ENCODE assay signal across 15 mouse cellular contexts in the genomic region with DNA sequence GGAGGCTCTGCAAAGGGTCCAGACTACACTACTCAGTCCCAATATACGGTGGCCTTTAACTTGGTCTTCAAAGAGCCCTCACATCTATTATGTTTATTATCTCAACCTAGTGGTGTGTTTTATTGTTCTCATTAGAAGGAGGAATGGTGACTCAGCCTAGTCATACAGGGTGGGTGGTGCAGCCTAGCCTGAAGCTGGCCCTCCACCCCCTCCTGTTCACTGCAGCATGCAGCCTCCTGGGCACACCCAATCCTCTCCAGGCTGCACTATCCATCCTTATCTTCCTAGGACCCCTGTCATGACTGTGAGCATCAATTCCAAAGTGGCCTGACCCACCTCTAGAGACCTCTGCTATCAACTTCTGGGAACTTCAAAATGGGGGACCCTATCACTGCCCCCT. TPM values are rescaled to one million over a fixed set of nuclear protein-coding genes. Genes with fewer than 3 reads are reported as not detected.
DNase-seq lines count a peak whose midpoint lies in the region; ATAC-seq and TF ChIP-seq lines count a peak whose summit lies in the region.
"Had no signal": no experiment of that assay in that cellular context is flagged by ENCODE, and none has a peak within 500 bp of the region (broad histone marks: within the 10 kb centered on the region; RNA-seq: fewer than 3 reads in every experiment).

No protein-coding gene starts in this region.

- no peaks in the 10 kb centered on the region for H3K9me3 ChIP-seq in heart, embryonic 10.5 days
- H3K9me3 ChIP-seq in kidney, postnatal 0 days (replicated peaks; ENCODE audit: low read length): no peaks in the 10 kb centered on the region
- H3K9me3 ChIP-seq in embryonic facial prominence, embryonic 11.5 days (replicated peaks; ENCODE audit: control insufficient read depth, low read length): no peaks in the 10 kb centered on the region
- H3K9me3 ChIP-seq in limb, embryonic 11.5 days (ENCODE audit: control insufficient read depth, low read length): no peaks in the 10 kb centered on the region
- H3K9me3 ChIP-seq: midbrain, embryonic 12.5 days had no signal

- H3K4me3 ChIP-seq in heart, embryonic 10.5 days: no peak overlapping the region
- no peak overlapping the region for H3K4me3 ChIP-seq in kidney, postnatal 0 days (replicated peaks; ENCODE audit: low read depth, low read length)
- no peak overlapping the region for H3K4me3 ChIP-seq in embryonic facial prominence, embryonic 11.5 days (ENCODE audit: low read depth, low read length)
- no peak overlapping the region for H3K4me3 ChIP-seq in limb, embryonic 11.5 days (ENCODE audit: low read depth, low read length)
- H3K4me3 ChIP-seq: midbrain, embryonic 12.5 days had no signal

- no peak for DNase-seq in heart, embryonic 10.5 days (ENCODE audit: low spot score)
- no peak for DNase-seq in heart, postnatal 4 days
- peak; percentile 67 for DNase-seq in kidney, postnatal 0 days (ENCODE audit: low spot score)
- DNase-seq in kidney, adult 18-20 months: no peak
- DNase-seq in embryonic facial prominence, embryonic 11.5 days (ENCODE audit: low spot score): no peak
- DNase-seq in limb, embryonic 11.5 days (ENCODE audit: low spot score): no peak
- DNase-seq in gastrocnemius, postnatal 10 days: no peak
- DNase-seq in Muller cell, postnatal 12 days (ENCODE audit: inconsistent ontology term): no peak
- DNase-seq: adrenal gland, postnatal 10 days; cerebellum, postnatal 10 days; lung, adult 18-20 months; right cerebral cortex, adult 18-20 months; thymus, postnatal 25 days had no signal

- WGBS in heart, embryonic 10.5 days: 41% methylated on average over 1 of the region's 1 CpGs
- 13% methylated on average over 1 of the region's 1 CpGs for WGBS in kidney, postnatal 0 days
- 63% methylated on average over 1 of the region's 1 CpGs for WGBS in embryonic facial prominence, embryonic 11.5 days
- 14% methylated on average over 1 of the region's 1 CpGs for WGBS in limb, embryonic 11.5 days

- peak overlapping the region; percentile 72 for H3K27ac ChIP-seq in heart, embryonic 10.5 days
- H3K27ac ChIP-seq in kidney, postnatal 0 days: peak overlapping the region; percentile 85
- peak overlapping the region; percentile 66; the same call in 1 of the 2 replicates for H3K27ac ChIP-seq in embryonic facial prominence, embryonic 11.5 days (replicated peaks; ENCODE audit: low read depth, low read length)
- H3K27ac ChIP-seq in limb, embryonic 11.5 days (replicated peaks; ENCODE audit: low read depth, low read length): peak overlapping the region; percentile 68; the same call in 1 of the 2 replicates

- no peak for TF ChIP-seq CTCF in kidney, postnatal 0 days (IDR thresholded peaks at IDR 0.05; ENCODE audit: low read depth)

- peak; percentile 52 for ATAC-seq in kidney, postnatal 0 days (replicated peaks; ENCODE audit: low FRiP score, low read depth)
- 0 out of 2 replicates have a peak, but pooled peaks have one; percentile 9 for ATAC-seq in embryonic facial prominence, embryonic 11.5 days (replicated peaks; ENCODE audit: insufficient number of reproducible peaks, low FRiP score, low TSS enrichment, low read depth)
- ATAC-seq in limb, embryonic 11.5 days (ENCODE audit: insufficient number of reproducible peaks, low FRiP score, low TSS enrichment, low read depth): peak; percentile 36; the same call in 1 of the 2 replicates

- H3K27me3 ChIP-seq in heart, embryonic 10.5 days (ENCODE audit: insufficient read depth, poor library complexity, severe bottlenecking): no peaks in the 10 kb centered on the region
- no peaks in the 10 kb centered on the region for H3K27me3 ChIP-seq in kidney, postnatal 0 days (ENCODE audit: insufficient read depth, low read length)
- no peaks in the 10 kb centered on the region for H3K27me3 ChIP-seq in embryonic facial prominence, embryonic 11.5 days (ENCODE audit: control insufficient read depth, insufficient read depth, low read length)
- no peaks in the 10 kb centered on the region for H3K27me3 ChIP-seq in limb, embryonic 11.5 days (ENCODE audit: control insufficient read depth, insufficient read depth, low read length)
- H3K27me3 ChIP-seq: midbrain, embryonic 12.5 days had no signal

- H3K4me2 ChIP-seq in kidney, postnatal 0 days (ENCODE audit: low read length): no peak overlapping the region
- no peak overlapping the region for H3K4me2 ChIP-seq in embryonic facial prominence, embryonic 11.5 days (ENCODE audit: low read depth, low read length)
- no peak overlapping the region for H3K4me2 ChIP-seq in limb, embryonic 11.5 days (ENCODE audit: low read depth, severe bottlenecking)
- H3K4me2 ChIP-seq: midbrain, embryonic 12.5 days had no signal

- H3K36me3 ChIP-seq in heart, embryonic 10.5 days: no peaks in the 10 kb centered on the region
- H3K36me3 ChIP-seq in kidney, postnatal 0 days (ENCODE audit: insufficient read depth, low read length): no peaks in the 10 kb centered on the region
- no peaks in the 10 kb centered on the region for H3K36me3 ChIP-seq in embryonic facial prominence, embryonic 11.5 days (replicated peaks; ENCODE audit: control insufficient read depth, insufficient read depth, low read depth, low read length)
- H3K36me3 ChIP-seq in limb, embryonic 11.5 days (ENCODE audit: control insufficient read depth, insufficient read depth, low read length): no peaks in the 10 kb centered on the region
- H3K36me3 ChIP-seq: midbrain, embryonic 12.5 days had no signal

- H3K4me1 ChIP-seq in heart, embryonic 10.5 days: peaks cover 76% of the 10 kb centered on the region
- H3K4me1 ChIP-seq in kidney, postnatal 0 days (replicated peaks; ENCODE audit: insufficient read depth, low read length): peaks cover 56% of the 10 kb centered on the region
- H3K4me1 ChIP-seq in embryonic facial prominence, embryonic 11.5 days (ENCODE audit: control insufficient read depth, insufficient read depth, low read length): peaks cover 19% of the 10 kb centered on the region
- peaks cover 37% of the 10 kb centered on the region for H3K4me1 ChIP-seq in limb, embryonic 11.5 days (ENCODE audit: control insufficient read depth, insufficient read depth, low read length)

- H3K9ac ChIP-seq in kidney, postnatal 0 days (ENCODE audit: low read depth, low read length): no peak overlapping the region
- no peak overlapping the region for H3K9ac ChIP-seq in embryonic facial prominence, embryonic 11.5 days (replicated peaks; ENCODE audit: low read length)
- H3K9ac ChIP-seq in limb, embryonic 11.5 days (ENCODE audit: low read length): no peak overlapping the region
- H3K9ac ChIP-seq: midbrain, embryonic 12.5 days had no signal

RNA-seq across cellular contexts. Expression of gene Kazn, which starts 16.8 kb away (rescaled TPM):
- 11.2 and 12.2 TPM in 2 replicates for polyA plus RNA-seq in heart, embryonic 10.5 days (2016; fragmentation: Nextera tagmentation; extraction: Ambion mirVana)
- total RNA-seq in heart, postnatal 4 days (2021): 1 to 10 TPM; 7.5 to 7.7 TPM
- polyA plus RNA-seq in kidney, postnatal 0 days (2015; fragmentation: Nextera tagmentation; extraction: Ambion mirVana): 16.2 and 16.4 TPM in 2 replicates
- polyA plus RNA-seq in embryonic facial prominence, embryonic 11.5 days (2014; fragmentation: Nextera tagmentation; extraction: Ambion mirVana): 11.1 and 13.2 TPM in 2 replicates
- polyA plus RNA-seq in limb, embryonic 11.5 days (2014; fragmentation: Nextera tagmentation; extraction: Ambion mirVana): 8.6 and 9.0 TPM in 2 replicates
- 1 to 10 TPM; 7.1 to 10.0 TPM for total RNA-seq in gastrocnemius, postnatal 10 days (2021)
- total RNA-seq: neutrophil, adult 5-6 weeks had no signal
